Mouse (Mus musculus) forebrain, embryonic 12.5 days (tissue): ENCODE results near the gene Map6. TPM values are rescaled to one million over a fixed set of nuclear protein-coding genes. Genes with fewer than 3 reads are reported as not detected.
"Not testable (repeated sequence)": the region's sequence is repeated elsewhere in the genome, so short reads cannot be mapped to it uniquely, and the experiment has no call there.

Experiments
- ATAC-seq: fragments of 200-750 bp; cut with Nextera tagmentation; 2 replicates; pipeline ENCODE4 v1.8.0; 2017; ENCODE audit warnings: moderate TSS enrichment; ENCODE audit not compliant: low FRiP score
- H3K27ac ChIP-seq: fragments of 300-500 bp; sonication (generic); 2 replicates; pipeline ENCODE4 v1.5.1; 2016; ENCODE audit warnings: mild to moderate bottlenecking
- H3K27me3 ChIP-seq: fragments of 300-500 bp; sonication (generic); 2 replicates; pipeline ENCODE4 v1.6.1; 2016; ENCODE audit warnings: mild to moderate bottlenecking
- H3K36me3 ChIP-seq: fragments of 300-500 bp; sonication (generic); replicated peaks from 2 replicates; pipeline ENCODE4 v1.6.1; 2016; ENCODE audit warnings: mild to moderate bottlenecking
- H3K4me1 ChIP-seq: fragments of 300-500 bp; sonication (generic); 2 replicates; pipeline ENCODE4 v1.6.1; 2016
- H3K4me2 ChIP-seq: fragments of 300-500 bp; sonication (generic); 2 replicates; pipeline ENCODE4 v1.6.1; 2016; ENCODE audit warnings: mild to moderate bottlenecking, moderate library complexity
- H3K4me3 ChIP-seq: fragments of 300-500 bp; sonication (generic); replicated peaks from 2 replicates; pipeline ENCODE4 v1.5.1; 2016; ENCODE audit warnings: mild to moderate bottlenecking
- H3K9ac ChIP-seq: fragments of 300-500 bp; sonication (generic); 2 replicates; pipeline ENCODE4 v1.6.1; 2016; ENCODE audit warnings: mild to moderate bottlenecking
- H3K9me3 ChIP-seq: fragments of 300-500 bp; sonication (generic); 2 replicates; pipeline ENCODE4 v1.6.1; 2016
- WGBS: fragments of 180-500 bp; shearing (Covaris S2); methylation state at CpG from one replicate; pipeline ENCODE4 v1.1.7; 2016; 5-methylcytosine and 5-hydroxymethylcytosine counted together
- polyA plus RNA-seq: library from polyadenylated mRNA; unstranded; fragments of >200 nt; fragmentation: Nextera tagmentation; extraction: Ambion mirVana; gene quantifications from 2 replicates; pipeline ENCODE4 v1.2.1, GENCODE M21; 2016

The Map6 gene
- polyA plus RNA-seq, 1 experiment from 2014 or later = 63.5 TPM

DNA sequence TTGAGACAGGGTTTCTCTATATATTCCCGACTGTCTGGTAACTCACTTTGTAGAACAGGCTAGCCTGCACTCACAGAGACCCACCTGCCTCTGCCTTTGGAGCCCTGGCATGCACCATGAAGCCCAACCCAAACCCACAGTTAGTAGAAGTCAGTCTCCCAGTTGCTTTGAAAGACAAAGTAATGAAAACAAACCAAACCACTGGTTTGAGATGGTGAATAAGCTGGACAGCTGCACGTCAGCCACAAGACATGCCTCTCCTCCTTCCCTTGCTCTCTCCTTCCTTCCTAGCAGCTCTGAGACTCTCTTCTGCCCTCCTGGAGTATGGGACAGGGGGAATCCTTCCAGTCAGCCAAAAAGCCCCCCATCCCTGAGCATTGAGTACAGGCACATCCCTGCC is 94.9 kb downstream of the Map6 start:
- no peaks in the 10 kb centered on the region for H3K9me3 ChIP-seq
- H3K4me3 ChIP-seq = no peak overlapping the region
- ATAC-seq = no peak
- no peaks in the 10 kb centered on the region for H3K27me3 ChIP-seq
- no peaks in the 10 kb centered on the region for H3K36me3 ChIP-seq
- H3K9ac ChIP-seq = no peak overlapping the region
- WGBS = 91% methylated on average over 2 of the region's 2 CpGs
- H3K27ac ChIP-seq = no peak overlapping the region
- H3K4me1 ChIP-seq = peaks cover 37% of the 10 kb centered on the region
- H3K4me2 ChIP-seq = no peak overlapping the region

DNA sequence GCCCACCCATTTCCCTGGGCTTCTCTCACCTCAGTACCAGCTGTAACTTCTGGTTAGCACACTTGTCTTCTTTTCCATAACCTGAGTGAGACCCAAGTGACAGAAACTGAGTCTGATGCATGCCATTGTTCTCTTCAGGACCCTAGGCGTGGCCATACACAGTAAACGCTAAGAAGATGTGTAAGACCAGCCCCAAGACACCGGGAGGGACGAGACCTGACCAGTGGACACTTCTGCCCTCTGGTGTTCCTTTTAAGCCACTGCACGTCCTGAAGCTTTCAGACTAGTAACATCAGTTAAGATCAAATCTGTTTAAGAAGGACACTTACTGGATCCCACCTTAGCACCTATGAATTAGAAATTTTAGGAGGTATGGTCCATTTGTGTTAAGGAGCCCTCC is 97.8 kb downstream of the Map6 start:
- Histone ChIP-seq H3K4me1 (peaks cover 24% of the 10 kb centered on the region), H3K27me3 (no peaks in the 10 kb centered on the region), H3K27ac (no peak overlapping the region), H3K9me3 (no peaks in the 10 kb centered on the region), H3K4me2 (no peak overlapping the region), H3K36me3 (no peaks in the 10 kb centered on the region), H3K9ac (no peak overlapping the region), H3K4me3 (no peak overlapping the region)
- WGBS = 1% methylated on average over 5 of the region's 5 CpGs
- peak; percentile 51; the same call in 1 of the 2 replicates for ATAC-seq

DNA sequence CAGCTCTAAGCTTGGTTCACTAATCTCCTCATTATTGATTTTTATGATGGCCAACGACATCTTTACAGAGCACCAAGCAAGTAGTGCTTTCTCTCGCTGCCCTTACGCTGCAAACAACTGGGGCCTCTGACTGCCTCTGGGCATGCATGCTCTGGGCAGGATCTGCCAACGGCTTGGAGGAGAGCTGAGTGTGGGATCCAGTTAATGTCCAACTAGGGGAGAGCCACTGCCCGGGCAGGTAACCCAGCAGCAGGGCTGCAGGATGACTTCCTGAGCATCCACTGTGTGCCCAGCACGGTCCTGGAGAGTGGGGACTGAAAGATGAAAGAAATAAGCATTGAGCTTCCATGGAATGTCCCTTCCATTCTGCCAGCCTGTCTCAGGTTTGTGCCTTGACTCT is 99.5 kb downstream of the Map6 start:
- 76% methylated on average over 6 of the region's 6 CpGs for WGBS

DNA sequence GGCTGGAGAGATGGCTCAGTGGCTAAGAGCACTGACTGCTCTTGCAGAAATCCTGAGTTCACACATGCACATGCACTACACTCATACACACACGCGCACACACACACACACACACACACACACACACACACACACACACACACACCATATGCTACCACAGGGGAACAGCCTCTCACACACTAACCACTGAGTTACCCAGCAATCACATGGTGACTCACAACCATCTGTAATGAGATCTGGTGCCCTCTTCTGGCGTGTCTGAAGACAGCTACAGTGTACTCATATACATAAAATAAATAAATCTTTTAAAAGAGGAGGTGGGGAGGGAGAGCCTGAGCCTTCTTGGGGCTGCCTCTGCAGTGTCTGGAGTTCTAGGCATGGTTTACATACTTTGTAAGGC is 107.1 kb downstream of the Map6 start:
- ATAC-seq, H3K36me3 ChIP-seq, H3K9me3 ChIP-seq, H3K27me3 ChIP-seq, H3K9ac ChIP-seq, H3K4me2 ChIP-seq, H3K4me3 ChIP-seq, H3K27ac ChIP-seq, H3K4me1 ChIP-seq: not testable (repeated sequence)
- 48% methylated on average over 3 of the region's 3 CpGs for WGBS

More for the DNA sequence above, 99.5 kb downstream of the Map6 start:
- H3K27ac ChIP-seq = no peak overlapping the region
- no peak overlapping the region for H3K9ac ChIP-seq
- H3K36me3 ChIP-seq = no peaks in the 10 kb centered on the region
- no peak overlapping the region for H3K4me3 ChIP-seq
- no peaks in the 10 kb centered on the region for H3K9me3 ChIP-seq
- peaks cover 8% of the 10 kb centered on the region for H3K4me1 ChIP-seq
- no peak for ATAC-seq
- no peak overlapping the region for H3K4me2 ChIP-seq
- no peaks in the 10 kb centered on the region for H3K27me3 ChIP-seq

DNA sequence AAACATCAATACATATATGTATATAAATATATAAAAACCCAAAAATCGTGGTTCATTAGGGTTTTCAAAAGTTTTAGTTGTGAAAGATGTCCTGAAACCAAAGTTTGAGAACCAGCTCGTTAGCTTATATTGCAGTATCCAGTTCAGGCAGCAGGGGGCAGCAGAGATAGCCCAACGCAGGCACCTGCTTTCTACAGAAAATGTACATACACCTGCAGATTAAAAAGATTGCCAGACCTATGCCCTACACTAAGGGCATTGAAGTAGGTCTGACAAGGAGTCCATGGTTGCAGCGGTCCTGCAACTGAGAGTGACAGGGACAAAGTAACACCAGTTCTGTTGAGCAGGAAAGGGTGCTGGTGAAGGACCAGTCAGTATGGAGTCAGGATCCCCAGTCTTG is 108.2 kb downstream of the Map6 start:
- ATAC-seq = no peak
- Histone ChIP-seq H3K4me3 (no peak overlapping the region), H3K4me1 (peaks cover 5% of the 10 kb centered on the region), H3K27ac (no peak overlapping the region), H3K27me3 (no peaks in the 10 kb centered on the region), H3K9me3 (no peaks in the 10 kb centered on the region), H3K36me3 (no peaks in the 10 kb centered on the region), H3K4me2 (no peak overlapping the region), H3K9ac (no peak overlapping the region)
- 9% methylated on average over 4 of the region's 4 CpGs for WGBS

DNA sequence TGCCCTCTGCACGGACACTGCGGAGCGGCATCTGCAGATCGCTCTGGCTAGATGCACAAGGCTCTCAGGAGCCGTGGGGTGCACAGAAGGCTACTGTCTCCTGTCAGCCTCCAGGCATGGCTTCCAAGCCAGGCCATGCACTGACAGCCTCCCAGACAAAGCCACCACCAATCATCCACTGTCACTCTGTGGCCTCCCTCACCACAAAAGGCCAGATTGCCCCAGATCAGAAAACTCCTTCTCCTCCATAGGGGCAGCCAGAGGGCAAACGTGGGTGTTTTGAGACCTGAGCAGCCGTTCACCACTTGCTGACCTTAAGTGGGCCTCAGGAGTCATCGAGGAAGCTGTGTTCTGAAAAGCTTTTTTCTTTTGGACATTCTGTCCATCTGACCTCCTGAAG is 111.6 kb downstream of the Map6 start:
- WGBS = 71% methylated on average over 8 of the region's 8 CpGs
- peaks cover 13% of the 10 kb centered on the region for H3K27me3 ChIP-seq
- H3K9ac ChIP-seq = no peak overlapping the region
- H3K27ac ChIP-seq = no peak overlapping the region
- no peaks in the 10 kb centered on the region for H3K9me3 ChIP-seq
- peaks cover 27% of the 10 kb centered on the region for H3K4me1 ChIP-seq
- no peak overlapping the region for H3K4me2 ChIP-seq
- no peaks in the 10 kb centered on the region for H3K36me3 ChIP-seq
- H3K4me3 ChIP-seq = no peak overlapping the region
- ATAC-seq = no peak

DNA sequence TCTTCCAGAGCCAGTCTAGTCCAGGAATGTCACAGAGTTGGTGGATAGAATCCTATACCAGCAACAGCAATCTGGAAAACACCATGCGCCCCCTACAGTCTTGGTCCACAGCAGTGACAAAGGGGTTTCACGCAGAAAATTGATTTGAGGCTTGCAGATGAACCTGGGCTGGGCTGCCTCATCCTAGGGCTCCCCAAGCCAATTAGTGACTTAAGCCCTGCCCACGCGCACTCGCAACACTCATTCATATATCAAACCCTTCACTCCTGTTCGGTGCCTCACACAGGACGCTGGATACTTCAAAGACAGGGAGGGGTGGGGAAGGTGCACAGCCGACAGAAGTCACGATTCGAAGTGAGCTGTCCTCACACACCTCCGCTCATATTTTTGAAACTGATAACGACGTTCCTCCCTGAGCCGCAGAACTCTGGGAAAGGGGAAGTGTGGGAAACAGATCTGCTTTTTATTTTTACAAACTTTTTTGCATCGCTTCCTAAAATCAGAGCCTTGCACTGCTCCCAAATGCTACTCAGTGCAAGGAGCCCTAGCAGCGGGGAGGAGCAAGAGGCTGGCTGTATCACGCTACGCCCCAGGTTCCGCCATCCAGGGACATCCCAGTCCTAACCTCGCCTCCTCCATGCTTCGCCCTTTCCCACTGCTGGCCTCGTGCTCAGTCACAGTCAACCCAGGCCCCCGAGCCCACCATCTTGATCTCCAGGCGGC is 113.4 kb downstream of the Map6 start:
- Histone ChIP-seq H3K9ac (peak overlapping the region; percentile 79), H3K27ac (peak overlapping the region; percentile 97), H3K4me1 (peaks cover 44% of the 10 kb centered on the region), H3K27me3 (peaks cover 15% of the 10 kb centered on the region), H3K4me3 (peak overlapping the region; percentile 61), H3K36me3 (no peaks in the 10 kb centered on the region), H3K4me2 (peak overlapping the region; percentile 93), H3K9me3 (no peaks in the 10 kb centered on the region)
- ATAC-seq = peak; percentile 66
- WGBS = 1% methylated on average over 24 of the region's 24 CpGs

DNA sequence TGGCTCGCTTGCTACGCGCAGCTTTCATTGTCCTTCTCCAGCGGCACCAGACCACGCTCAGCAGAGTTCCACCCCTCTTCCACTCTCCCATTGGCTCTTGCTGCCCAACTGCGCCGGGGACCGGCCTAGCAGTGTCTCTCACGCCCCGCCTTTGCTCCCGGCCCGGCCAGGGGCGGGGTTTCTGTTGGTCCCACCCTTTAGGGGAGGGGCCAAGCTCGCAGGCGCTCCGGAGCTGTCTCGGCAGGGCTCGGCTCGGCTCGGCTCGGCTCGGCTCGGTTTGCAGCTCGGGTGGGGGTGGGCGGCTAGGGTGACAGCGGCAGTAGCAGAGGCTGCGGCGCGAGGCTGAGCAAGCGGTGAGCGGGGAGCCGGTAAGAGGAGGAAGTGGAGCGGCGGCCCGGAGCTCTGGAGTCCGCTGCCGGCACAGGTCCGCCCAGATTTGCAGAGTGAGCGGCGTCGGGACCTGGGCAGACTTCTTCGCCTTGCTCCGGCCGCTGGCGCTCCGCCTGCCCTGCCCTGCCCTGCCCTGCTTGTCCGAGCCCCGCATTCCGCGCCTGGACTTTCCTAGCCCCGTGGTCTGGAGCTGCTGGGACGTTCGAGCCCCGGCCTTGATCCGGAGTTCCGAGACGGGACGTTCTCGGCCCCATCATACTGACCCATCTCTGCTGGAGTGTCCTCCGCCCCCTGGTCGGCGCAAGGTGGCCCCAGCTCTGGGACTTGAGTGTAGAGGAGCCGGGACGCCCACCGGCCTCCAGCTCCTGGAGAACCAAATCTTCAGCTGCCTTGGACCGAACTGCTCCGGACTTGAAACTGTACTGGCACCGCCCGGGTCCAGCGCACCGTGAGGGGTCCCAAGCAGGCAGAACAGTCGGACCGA is 114.2 kb downstream of the Map6 start, which contains the start of gene Gdpd5:
TSS of gene Gdpd5 (plus strand) at position 201 of the 874 bp plus-strand sequence.
- H3K27me3 ChIP-seq = peaks cover 15% of the 10 kb centered on the region
- under 1% methylated on average over 59 of the region's 73 CpGs for WGBS
- no peaks in the 10 kb centered on the region for H3K9me3 ChIP-seq
- H3K4me1 ChIP-seq = peaks cover 52% of the 10 kb centered on the region
- H3K4me3 ChIP-seq = peak within 1 kb of the TSS; percentile 61
- H3K4me2 ChIP-seq = peak within 1 kb of the TSS; percentile 93
- H3K27ac ChIP-seq = peak within 1 kb of the TSS; percentile 97
- no peaks in the 10 kb centered on the region for H3K36me3 ChIP-seq
- ATAC-seq = peak; percentile 96
- H3K9ac ChIP-seq = peak within 1 kb of the TSS; percentile 82

DNA sequence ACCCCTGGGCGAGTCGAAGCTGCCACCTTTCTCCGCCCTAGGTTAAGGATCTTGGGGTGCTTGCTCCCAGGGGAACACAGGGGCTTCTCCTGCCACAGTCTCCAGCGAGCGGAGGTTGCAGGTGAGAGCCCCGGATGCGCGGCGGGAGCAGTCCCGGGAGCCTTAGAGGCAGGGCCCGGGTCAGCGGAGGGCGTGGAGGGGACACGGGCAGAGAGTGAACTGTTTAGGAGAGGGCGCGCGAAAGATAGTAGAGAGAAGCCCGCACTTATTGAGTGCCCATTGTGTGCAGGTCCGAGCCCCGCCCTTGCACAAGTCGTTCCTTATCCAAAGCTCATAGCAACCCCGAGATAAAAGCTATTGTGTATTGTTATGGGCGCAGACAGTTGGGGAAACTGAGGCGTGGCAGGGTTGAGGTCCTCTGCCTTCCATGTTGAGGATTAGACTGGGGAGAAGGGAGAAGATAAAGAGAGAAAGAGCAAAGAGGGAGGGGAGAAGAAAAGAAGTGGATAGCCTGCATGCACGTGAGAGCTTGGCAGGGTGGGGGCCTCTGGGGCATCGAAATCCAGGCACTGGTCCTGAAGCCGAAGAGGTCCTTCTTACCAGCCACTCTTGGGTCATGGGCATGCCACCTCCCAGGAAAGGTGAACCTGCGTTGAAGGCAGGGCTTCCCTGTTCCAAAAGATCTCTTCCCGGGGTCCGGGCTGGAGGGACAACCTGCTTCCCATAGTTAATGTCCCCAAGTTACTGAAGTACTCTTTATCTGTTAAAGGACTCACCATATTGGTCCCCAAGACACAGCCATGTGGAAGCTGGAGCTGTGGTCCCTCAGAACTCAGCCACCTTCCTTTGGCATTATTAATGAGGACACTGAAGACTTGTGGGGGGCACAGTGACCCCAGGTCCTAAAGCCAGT is 115.1 kb downstream of the Map6 start:
- no peak for ATAC-seq
- H3K4me3 ChIP-seq = peak overlapping the region; percentile 61

DNA sequence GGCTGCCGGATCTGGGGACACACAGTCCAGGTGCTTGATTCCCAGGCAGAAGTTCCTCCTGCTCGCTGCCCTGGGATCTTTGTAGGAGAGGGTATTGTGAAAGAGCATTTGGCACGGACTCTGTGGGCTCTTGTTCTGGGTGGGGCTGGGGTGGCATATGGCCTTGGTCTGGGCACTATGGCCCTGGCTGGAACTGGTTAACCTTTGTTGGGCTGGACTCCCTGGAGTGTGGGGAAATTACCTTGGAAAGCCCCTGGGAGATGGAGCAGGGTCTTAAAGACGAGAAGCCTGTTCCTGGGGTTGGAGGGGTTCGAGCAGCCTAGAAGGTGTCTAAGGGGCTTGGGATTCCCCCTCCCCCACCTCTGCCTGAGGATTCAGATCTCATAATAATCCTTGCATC is 116.0 kb downstream of the Map6 start:
- Histone ChIP-seq H3K4me2 (peak overlapping the region; percentile 93), H3K4me1 (peaks cover 58% of the 10 kb centered on the region), H3K27me3 (peaks cover 15% of the 10 kb centered on the region), H3K36me3 (peaks cover 12% of the 10 kb centered on the region; the same call in 1 of the 2 replicates), H3K9ac (peak overlapping the region; percentile 82), H3K9me3 (no peaks in the 10 kb centered on the region), H3K27ac (no peak overlapping the region; the same call in 1 of the 2 replicates), H3K4me3 (peak overlapping the region; percentile 61)
- 60% methylated on average over 5 of the region's 5 CpGs for WGBS
- ATAC-seq = no peak

More for the DNA sequence above, 115.1 kb downstream of the Map6 start:
- Histone ChIP-seq H3K9me3 (no peaks in the 10 kb centered on the region), H3K4me1 (peaks cover 53% of the 10 kb centered on the region), H3K36me3 (0 out of 2 replicates have a peak, but pooled peaks cover 4% of the 10 kb centered on the region), H3K9ac (peak overlapping the region; percentile 82), H3K27me3 (peaks cover 15% of the 10 kb centered on the region), H3K4me2 (peak overlapping the region; percentile 93), H3K27ac (peak overlapping the region; percentile 97; the same call in 1 of the 2 replicates)
- 10% methylated on average over 30 of the region's 30 CpGs for WGBS

DNA sequence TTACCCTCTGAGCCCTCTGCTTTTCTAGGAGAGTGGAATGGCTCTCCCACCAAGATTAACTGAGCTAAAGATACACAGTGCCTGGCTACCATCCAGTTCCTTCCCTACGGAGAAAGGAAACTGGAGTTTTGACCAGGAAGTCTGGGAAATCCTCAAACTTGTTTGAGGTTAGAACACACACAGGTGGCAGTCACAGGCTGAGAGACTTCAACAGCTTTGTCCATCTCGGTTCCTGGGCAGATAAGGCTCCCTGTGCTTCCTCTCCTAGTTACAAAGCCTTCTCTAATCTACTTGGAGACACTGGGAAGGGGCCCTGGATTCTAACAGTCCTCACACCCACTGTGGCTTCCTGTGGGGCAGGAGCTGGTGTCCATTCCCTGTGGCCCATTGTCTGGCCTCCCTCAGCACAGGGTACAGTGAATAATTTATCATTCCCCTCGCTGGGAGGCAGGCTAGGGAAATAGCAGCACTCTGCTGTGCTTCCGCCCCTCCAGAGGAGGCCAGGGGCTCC is 116.9 kb downstream of the Map6 start:
- Histone ChIP-seq H3K9ac (0 out of 2 replicates have a peak overlapping the region, but pooled peaks have one; percentile 82), H3K4me1 (peaks cover 64% of the 10 kb centered on the region), H3K27me3 (peaks cover 15% of the 10 kb centered on the region), H3K4me3 (peak overlapping the region; percentile 61), H3K4me2 (peak overlapping the region; percentile 93), H3K27ac (peak overlapping the region; percentile 50), H3K9me3 (no peaks in the 10 kb centered on the region), H3K36me3 (peaks cover 18% of the 10 kb centered on the region; the same call in 1 of the 2 replicates)
- ATAC-seq = no peak
- WGBS = 25% methylated on average over 4 of the region's 4 CpGs
